Mouse (Mus musculus) myocyte (in vitro differentiated cells): ENCODE data around the gene Emsy.

ENCODE experiments used
- CEBPB ChIP-seq: IDR thresholded peaks from 2 replicates; pipeline ENCODE4 v1.6.1; 2011; ENCODE audit warnings: mild to moderate bottlenecking, moderate library complexity; ENCODE audit not compliant: poor library complexity, insufficient read depth, severe bottlenecking
- E2F4 ChIP-seq: IDR thresholded peaks from one replicate; pipeline ENCODE4 v1.6.1; 2011; ENCODE audit warnings: mild to moderate bottlenecking, control low read depth, moderate library complexity; ENCODE audit not compliant: insufficient read depth
- MAX ChIP-seq: IDR thresholded peaks from one replicate; pipeline ENCODE4 v1.6.1; 2011; ENCODE audit warnings: low read depth, mild to moderate bottlenecking, control low read depth
- MYOD1 ChIP-seq, 3 experiments: IDR thresholded peaks; one replicate each; pipeline ENCODE4 v1.6.1; 2011; ENCODE audit warnings: control low read depth in 2 of 3, low read depth in 2 of 3, mild to moderate bottlenecking in 2 of 3, moderate library complexity in 1 of 3; ENCODE audit not compliant: insufficient read length in 2 of 3, control insufficient read depth in 1 of 3
- MYOG ChIP-seq, 3 experiments: IDR thresholded peaks; one replicate each; pipeline ENCODE4 v1.6.1; 2011; ENCODE audit warnings: control low read depth in 2 of 3, low read depth in 2 of 3, mild to moderate bottlenecking in 2 of 3; ENCODE audit not compliant: insufficient read length in 2 of 3, control insufficient read depth in 1 of 3, insufficient read depth in 1 of 3
- POLR2A ChIP-seq: IDR thresholded peaks from one replicate; pipeline ENCODE4 v1.6.1; 2011; ENCODE audit warnings: low read depth, mild to moderate bottlenecking, control low read depth, moderate library complexity; ENCODE audit not compliant: insufficient read length
- POLR2AphosphoS2 ChIP-seq: IDR thresholded peaks from one replicate; pipeline ENCODE4 v1.6.1; 2011; ENCODE audit warnings: low read depth, control low read depth; ENCODE audit not compliant: insufficient read length
- REST ChIP-seq: IDR thresholded peaks from one replicate; pipeline ENCODE4 v1.6.1; 2011; ENCODE audit warnings: mild to moderate bottlenecking, control low read depth, moderate library complexity; ENCODE audit not compliant: insufficient read depth, insufficient read length
- TCF12 ChIP-seq: IDR thresholded peaks from one replicate; pipeline ENCODE4 v1.6.1; 2011; ENCODE audit warnings: mild to moderate bottlenecking, control low read depth; ENCODE audit not compliant: poor library complexity, insufficient read depth, severe bottlenecking

DNA sequence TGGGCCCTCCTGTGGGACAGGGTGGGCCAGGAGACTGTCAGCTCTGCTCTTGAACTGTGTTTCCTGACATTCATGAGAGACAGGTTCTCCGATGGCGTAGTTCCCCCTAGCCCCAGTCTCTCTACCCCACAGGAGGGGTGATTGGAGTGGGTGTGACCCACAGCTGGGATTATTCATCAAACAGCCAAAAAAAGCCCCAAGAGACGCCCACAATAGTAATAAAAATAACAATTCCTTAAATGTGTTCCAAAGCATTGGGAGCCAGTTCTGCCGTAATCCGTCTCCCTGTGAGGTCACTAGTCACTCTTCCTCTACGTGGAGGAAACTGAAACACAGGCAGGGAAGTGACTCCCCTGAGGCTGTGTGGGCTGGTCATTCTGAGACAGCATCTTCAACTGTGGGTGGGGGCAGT lies 113.8 kb downstream of the Emsy start:
- TF ChIP-seq POLR2AphosphoS2 = no peak
- TF ChIP-seq POLR2A = no peak
- TF ChIP-seq REST = no peak
- no peak for TF ChIP-seq MAX
- no peak for TF ChIP-seq CEBPB
- TF ChIP-seq TCF12 = no peak
- no peak for TF ChIP-seq E2F4
- no peak for TF ChIP-seq MYOG (IDR thresholded peaks at IDR 0.05; ENCODE audit: control insufficient read depth in 1 of 3, insufficient read depth in 1 of 3, insufficient read length in 2 of 3, low read depth in 2 of 3)
- TF ChIP-seq MYOD1 (IDR thresholded peaks at IDR 0.05; ENCODE audit: control insufficient read depth in 1 of 3, insufficient read length in 2 of 3, low read depth in 2 of 3) = no peak
